Mouse (Mus musculus) forebrain, embryonic 15.5 days (tissue): Measurements from ENCODE around the gene Acvr2b. TPM values are rescaled to one million over a fixed set of nuclear protein-coding genes. Genes with fewer than 3 reads are reported as not detected.
"Not testable (repeated sequence)": the region's sequence is repeated elsewhere in the genome, so short reads cannot be mapped to it uniquely, and the experiment has no call there.

Source experiments
- ATAC-seq: fragments of 200-750 bp; cut with Nextera tagmentation; replicated peaks from 2 replicates; pipeline ENCODE4 v1.8.0; 2017; ENCODE audit warnings: mild to moderate bottlenecking, moderate TSS enrichment, moderate library complexity
- H3K27ac ChIP-seq: fragments of 300-500 bp; sonication (generic); replicated peaks from 2 replicates; pipeline ENCODE4 v1.5.1; 2015; ENCODE audit warnings: mild to moderate bottlenecking, inconsistent platforms
- H3K27me3 ChIP-seq: fragments of 300-500 bp; sonication (generic); 2 replicates; pipeline ENCODE4 v1.6.1; 2015; ENCODE audit warnings: inconsistent platforms
- H3K36me3 ChIP-seq: fragments of 300-500 bp; sonication (generic); 2 replicates; pipeline ENCODE4 v1.6.1; 2015; ENCODE audit warnings: mild to moderate bottlenecking, inconsistent platforms
- H3K4me1 ChIP-seq: fragments of 300-500 bp; sonication (generic); 2 replicates; pipeline ENCODE4 v1.6.1; 2015; ENCODE audit warnings: inconsistent platforms
- H3K4me2 ChIP-seq: fragments of 300-500 bp; sonication (generic); replicated peaks from 2 replicates; pipeline ENCODE4 v1.6.1; 2015; ENCODE audit warnings: mild to moderate bottlenecking, inconsistent platforms
- H3K4me3 ChIP-seq: fragments of 300-500 bp; sonication (generic); 2 replicates; pipeline ENCODE4 v1.5.1; 2015; ENCODE audit warnings: mild to moderate bottlenecking, inconsistent platforms
- H3K9ac ChIP-seq: fragments of 300-500 bp; sonication (generic); replicated peaks from 2 replicates; pipeline ENCODE4 v1.6.1; 2015; ENCODE audit warnings: mild to moderate bottlenecking, inconsistent platforms
- H3K9me3 ChIP-seq: fragments of 300-500 bp; sonication (generic); 2 replicates; pipeline ENCODE4 v1.6.1; 2016; ENCODE audit warnings: inconsistent platforms
- WGBS: fragments of 180-500 bp; shearing (Covaris S2); methylation state at CpG from one replicate; pipeline ENCODE4 v1.1.7; 2015; ENCODE audit warnings: mixed read lengths; 5-methylcytosine and 5-hydroxymethylcytosine counted together
- polyA plus RNA-seq: library from polyadenylated mRNA; unstranded; fragments of >200 nt; fragmentation: Nextera tagmentation; extraction: Ambion mirVana; gene quantifications from 2 replicates; pipeline ENCODE4 v1.2.1, GENCODE M21; 2015

Acvr2b gene
- 53.8 and 55.0 TPM in 2 replicates for polyA plus RNA-seq

DNA sequence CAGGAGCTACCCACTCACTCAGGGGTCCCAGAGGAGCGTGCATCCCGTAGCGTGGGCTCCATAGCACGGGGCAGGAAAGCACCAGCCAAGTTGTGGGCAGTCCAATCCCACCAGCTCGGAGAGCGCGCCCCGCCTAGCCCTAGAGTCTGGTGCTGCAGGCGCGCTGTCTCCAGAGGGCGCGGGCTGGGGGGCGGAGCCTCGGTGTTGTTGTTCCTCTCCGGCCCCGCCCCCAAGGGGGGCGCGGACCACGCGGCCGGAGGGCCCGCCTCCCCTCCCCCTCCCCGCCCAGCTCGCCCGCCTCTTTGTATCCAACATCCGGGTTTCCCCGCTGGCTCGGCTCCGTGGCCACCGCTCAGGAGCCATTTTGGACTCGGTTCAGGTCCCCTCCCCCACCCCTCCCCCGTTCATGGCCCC is at the start of gene Acvr2b:
Gene Acvr2b (plus strand): TSS at position 318 of the 414 bp plus-strand sequence.
- Histone ChIP-seq H3K27ac (peak within 1 kb of the TSS; percentile 98), H3K9me3 (no peaks in the 10 kb centered on the region), H3K27me3 (no peaks in the 10 kb centered on the region), H3K36me3 (no peaks in the 10 kb centered on the region), H3K4me1 (peaks cover 38% of the 10 kb centered on the region), H3K4me3 (peak within 1 kb of the TSS; percentile 77), H3K4me2 (peak within 1 kb of the TSS; percentile 70), H3K9ac (peak within 1 kb of the TSS; percentile 94)
- peak; percentile 96 for ATAC-seq
- under 1% methylated on average over 31 of the region's 32 CpGs for WGBS

DNA sequence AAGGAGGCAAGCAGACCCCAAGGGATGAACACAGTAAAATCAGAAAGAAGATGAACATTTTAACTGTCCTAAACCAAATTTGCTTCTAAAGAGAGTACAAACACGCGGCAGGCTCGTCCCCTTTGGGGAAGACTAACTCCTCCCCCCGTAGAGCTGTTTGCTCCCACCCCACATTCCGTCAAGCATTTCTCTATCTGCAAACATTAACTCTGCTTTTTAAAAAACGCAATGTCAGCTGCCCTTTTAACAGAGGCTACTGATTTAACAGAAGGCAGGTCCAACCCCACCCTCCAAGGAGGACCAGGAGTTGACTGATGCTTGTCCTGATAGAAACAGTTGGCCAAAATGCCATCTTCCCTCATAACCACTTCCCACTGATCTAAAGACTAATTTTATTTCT is 48.0 kb upstream of the Acvr2b start:
- 84% methylated on average over 6 of the region's 6 CpGs for WGBS
- Histone ChIP-seq H3K4me1 (peaks cover 3% of the 10 kb centered on the region; the same call in 1 of the 2 replicates), H3K27me3 (no peaks in the 10 kb centered on the region), H3K9me3 (no peaks in the 10 kb centered on the region), H3K27ac (no peak overlapping the region), H3K4me3 (no peak overlapping the region), H3K9ac (no peak overlapping the region), H3K36me3 (peaks cover 18% of the 10 kb centered on the region), H3K4me2 (no peak overlapping the region)
- ATAC-seq: no peak

DNA sequence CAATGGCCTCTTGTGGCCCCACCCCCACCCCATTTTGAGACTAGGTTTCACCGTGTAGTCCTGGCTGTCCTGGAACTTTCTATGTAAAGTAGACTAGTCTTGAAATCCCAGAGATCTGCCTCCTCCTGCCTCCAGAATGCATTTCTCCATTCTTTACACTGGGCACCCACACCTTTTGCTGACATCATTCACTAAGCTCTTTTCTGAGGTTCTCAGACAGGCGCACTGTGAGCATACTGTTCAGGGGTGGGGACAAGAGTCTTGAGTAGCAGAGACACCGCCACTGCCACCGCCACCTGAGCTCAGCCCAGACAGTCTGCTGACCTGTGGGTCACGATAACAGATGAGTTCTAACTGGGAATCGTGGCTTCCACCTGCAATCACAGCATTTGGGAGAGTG is 46.0 kb upstream of the Acvr2b start:
- Histone ChIP-seq H3K9ac (no peak overlapping the region), H3K36me3 (peaks cover 7% of the 10 kb centered on the region), H3K9me3 (no peaks in the 10 kb centered on the region), H3K27ac (no peak overlapping the region), H3K27me3 (no peaks in the 10 kb centered on the region), H3K4me1 (peaks cover 3% of the 10 kb centered on the region; the same call in 1 of the 2 replicates), H3K4me3 (no peak overlapping the region), H3K4me2 (no peak overlapping the region)
- 84% methylated on average over 6 of the region's 6 CpGs for WGBS
- no peak for ATAC-seq

DNA sequence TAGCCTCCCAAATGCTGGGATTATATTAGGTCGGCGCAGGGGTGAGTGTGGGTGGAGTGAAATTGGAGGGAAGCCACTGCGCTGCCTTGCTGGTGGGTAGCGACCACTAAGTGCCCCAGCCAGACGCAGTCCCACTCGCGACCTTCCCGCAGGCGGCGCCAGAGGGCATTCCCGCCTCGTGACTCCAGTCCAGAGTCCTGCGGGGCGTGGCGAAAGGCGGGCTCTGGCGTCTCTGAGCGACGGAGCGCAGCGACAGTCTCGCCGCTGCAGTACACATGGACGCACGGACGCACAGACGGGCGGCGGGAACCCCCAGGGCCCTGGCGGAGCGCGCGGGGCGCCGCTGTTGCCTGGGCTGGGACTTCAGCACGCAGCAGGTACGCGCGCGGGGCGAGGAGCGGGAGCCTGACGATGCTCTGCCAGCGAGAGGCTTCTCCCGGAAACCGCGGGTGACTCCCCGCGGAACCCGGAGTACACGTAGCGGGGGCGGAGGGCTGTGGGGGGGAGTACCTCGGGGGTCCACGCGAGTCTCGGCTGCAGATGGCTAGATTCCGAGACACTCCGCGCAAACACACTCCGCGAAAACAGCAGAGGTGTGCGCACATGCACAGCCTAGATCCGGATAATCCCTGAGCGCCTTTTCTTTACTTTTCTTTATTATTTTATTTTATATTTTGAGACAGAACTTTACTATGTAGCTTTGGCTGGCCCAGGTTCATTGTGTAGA is 44.4 kb upstream of the Acvr2b start, which contains the start of gene Xylb:
Gene Xylb (plus strand): TSS at position 51 of the 727 bp plus-strand sequence.
- Histone ChIP-seq H3K4me2 (peak within 1 kb of the TSS; percentile 96), H3K9me3 (no peaks in the 10 kb centered on the region), H3K4me3 (peak within 1 kb of the TSS; percentile 85), H3K9ac (peak within 1 kb of the TSS; percentile 77), H3K36me3 (no peaks in the 10 kb centered on the region), H3K27me3 (no peaks in the 10 kb centered on the region), H3K4me1 (peaks cover 3% of the 10 kb centered on the region; the same call in 1 of the 2 replicates), H3K27ac (no peak within 1 kb of the TSS)
- 2% methylated on average over 63 of the region's 65 CpGs for WGBS
- peak; percentile 89 for ATAC-seq

DNA sequence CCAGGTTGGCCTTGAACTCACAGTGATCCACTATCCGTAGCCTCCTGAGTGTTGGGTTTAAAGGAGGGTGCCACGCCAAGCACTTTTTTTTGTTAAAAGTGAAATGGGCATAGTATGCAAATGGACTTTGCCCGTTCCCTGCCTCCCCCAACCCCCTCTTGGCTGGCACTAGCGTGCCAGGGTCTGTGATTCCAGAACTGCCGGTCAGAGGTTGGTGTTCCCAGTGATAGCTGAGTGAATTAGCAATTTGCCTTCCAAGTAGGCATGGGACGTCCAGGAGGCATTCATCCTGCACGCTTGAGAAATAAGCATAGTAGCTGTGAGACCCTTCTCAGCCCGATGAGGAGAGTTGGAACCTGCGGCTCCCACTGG is 43.9 kb upstream of the Acvr2b start:
- 0 out of 2 replicates have a peak, but pooled peaks have one; percentile 1 for ATAC-seq
- 32% methylated on average over 9 of the region's 9 CpGs for WGBS

GRCm38 (mm10) chr9:119361416-119361815 is 40.5 kb upstream of the Acvr2b start:
- no peaks in the 10 kb centered on the region for H3K27me3 ChIP-seq
- H3K9ac ChIP-seq: no peak overlapping the region
- WGBS: 93% methylated on average over 5 of the region's 5 CpGs
- no peak overlapping the region for H3K4me2 ChIP-seq
- H3K4me1 ChIP-seq: peaks cover 3% of the 10 kb centered on the region; the same call in 1 of the 2 replicates
- H3K9me3 ChIP-seq: no peaks in the 10 kb centered on the region
- no peaks in the 10 kb centered on the region for H3K36me3 ChIP-seq
- H3K4me3 ChIP-seq: no peak overlapping the region
- no peak overlapping the region for H3K27ac ChIP-seq
- no peak for ATAC-seq

More for the DNA sequence above, 43.9 kb upstream of the Acvr2b start:
- H3K4me3 ChIP-seq: peak overlapping the region; percentile 85
- H3K4me1 ChIP-seq: peaks cover 3% of the 10 kb centered on the region; the same call in 1 of the 2 replicates
- no peaks in the 10 kb centered on the region for H3K27me3 ChIP-seq
- no peak overlapping the region for H3K9ac ChIP-seq
- peak overlapping the region; percentile 96 for H3K4me2 ChIP-seq
- no peak overlapping the region for H3K27ac ChIP-seq
- H3K36me3 ChIP-seq: no peaks in the 10 kb centered on the region
- no peaks in the 10 kb centered on the region for H3K9me3 ChIP-seq

DNA sequence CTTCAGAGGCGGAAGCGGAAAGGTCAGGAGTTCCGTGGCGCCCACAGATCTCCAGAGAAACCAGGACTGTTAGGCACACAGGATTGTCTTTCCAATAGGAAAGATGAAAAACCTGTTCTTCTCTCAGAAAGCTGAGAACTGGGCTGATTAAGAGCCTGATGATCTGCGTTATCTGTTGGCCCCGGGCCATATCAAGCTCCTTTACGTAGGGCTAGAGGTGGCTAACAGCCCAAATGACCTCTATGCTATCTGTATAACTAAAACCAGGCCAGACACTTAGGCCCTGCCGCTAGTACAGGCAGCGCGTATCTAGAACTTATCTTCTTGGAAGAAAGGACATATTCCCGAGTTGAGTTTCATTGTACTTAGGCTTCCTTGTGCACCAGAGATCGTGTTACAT is 38.7 kb upstream of the Acvr2b start:
- no peaks in the 10 kb centered on the region for H3K9me3 ChIP-seq
- no peaks in the 10 kb centered on the region for H3K36me3 ChIP-seq
- no peaks in the 10 kb centered on the region for H3K27me3 ChIP-seq
- no peak overlapping the region for H3K4me3 ChIP-seq
- H3K9ac ChIP-seq: no peak overlapping the region
- H3K27ac ChIP-seq: no peak overlapping the region
- no peak for ATAC-seq
- no peaks in the 10 kb centered on the region for H3K4me1 ChIP-seq
- H3K4me2 ChIP-seq: no peak overlapping the region
- WGBS: 94% methylated on average over 12 of the region's 12 CpGs

DNA sequence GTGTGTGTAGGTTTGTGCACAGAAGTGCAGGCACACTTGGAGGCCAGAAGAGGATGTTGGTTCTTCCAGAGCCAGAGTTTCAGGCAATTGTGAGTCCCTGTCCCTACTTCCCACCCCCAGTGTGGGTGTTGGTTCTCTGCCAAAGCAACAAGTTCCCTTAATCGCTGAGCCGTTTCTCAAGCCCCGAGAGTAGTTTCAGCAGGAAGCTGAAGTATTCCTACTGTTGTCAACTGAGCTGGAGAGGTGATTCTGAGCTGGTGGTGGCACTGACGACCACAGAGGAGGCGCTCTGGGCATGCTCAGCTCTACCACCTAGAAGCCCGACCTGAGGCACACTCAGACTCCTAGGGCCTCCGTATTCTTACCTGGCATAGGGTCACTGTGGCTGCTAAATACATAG is 36.6 kb upstream of the Acvr2b start, which contains the start of gene Slc22a14:
Gene Slc22a14 (minus strand): TSS at position 270 of the 400 bp plus-strand sequence.
- Histone ChIP-seq H3K27ac (no peak within 1 kb of the TSS), H3K4me2 (no peak within 1 kb of the TSS), H3K4me1 (no peaks in the 10 kb centered on the region), H3K36me3 (no peaks in the 10 kb centered on the region), H3K27me3 (no peaks in the 10 kb centered on the region), H3K9ac (no peak within 1 kb of the TSS), H3K4me3 (no peak within 1 kb of the TSS), H3K9me3 (no peaks in the 10 kb centered on the region)
- WGBS: 75% methylated on average over 7 of the region's 7 CpGs
- ATAC-seq: no peak

- no peaks in the 10 kb centered on the region for H3K36me3 ChIP-seq
- no peak overlapping the region for H3K4me2 ChIP-seq
- no peak overlapping the region for H3K27ac ChIP-seq
- H3K9ac ChIP-seq: no peak overlapping the region
- no peak for ATAC-seq
- no peaks in the 10 kb centered on the region for H3K27me3 ChIP-seq
- 96% methylated on average over 3 of the region's 3 CpGs for WGBS
- H3K4me1 ChIP-seq: no peaks in the 10 kb centered on the region
- no peaks in the 10 kb centered on the region for H3K9me3 ChIP-seq
- H3K4me3 ChIP-seq: no peak overlapping the region
Observed at GRCm38 (mm10) chr9:119368367-119368766, 33.6 kb upstream of the Acvr2b start.

- H3K27ac ChIP-seq, H3K27me3 ChIP-seq, H3K4me1 ChIP-seq, H3K9me3 ChIP-seq, H3K36me3 ChIP-seq, H3K9ac ChIP-seq, ATAC-seq, H3K4me3 ChIP-seq, H3K4me2 ChIP-seq: not testable (repeated sequence)
- 88% methylated on average over 4 of the region's 4 CpGs for WGBS
Observed at GRCm38 (mm10) chr9:119370770-119371169, 31.1 kb upstream of the Acvr2b start.

DNA sequence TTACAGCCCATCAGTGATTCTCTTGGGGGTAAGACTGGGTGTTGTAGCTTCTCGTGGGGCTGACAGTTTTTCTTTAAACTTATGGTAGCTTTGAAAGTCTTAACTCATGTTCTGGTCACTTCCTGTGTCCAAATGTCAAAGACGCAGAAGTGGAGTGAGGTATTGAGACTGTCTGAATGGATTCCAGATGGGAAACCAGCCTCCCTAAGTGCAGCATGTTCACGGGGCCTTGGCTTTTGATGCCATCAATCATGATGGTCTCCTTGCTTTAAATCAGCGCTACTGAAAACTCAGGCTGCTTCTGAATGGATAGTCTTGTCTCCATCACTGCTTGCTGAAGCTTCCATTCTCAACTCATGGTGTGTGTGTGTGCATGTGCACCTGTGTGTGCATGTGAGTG is 30.7 kb upstream of the Acvr2b start:
- Histone ChIP-seq H3K9ac (no peak overlapping the region), H3K9me3 (no peaks in the 10 kb centered on the region), H3K4me3 (no peak overlapping the region), H3K36me3 (no peaks in the 10 kb centered on the region), H3K4me1 (no peaks in the 10 kb centered on the region), H3K4me2 (no peak overlapping the region), H3K27ac (no peak overlapping the region), H3K27me3 (no peaks in the 10 kb centered on the region)
- no peak for ATAC-seq
- 87% methylated on average over 4 of the region's 4 CpGs for WGBS

- Histone ChIP-seq H3K4me1 (no peaks in the 10 kb centered on the region), H3K36me3 (no peaks in the 10 kb centered on the region; the same call in 1 of the 2 replicates), H3K4me2 (no peak overlapping the region), H3K4me3 (no peak overlapping the region), H3K27ac (no peak overlapping the region), H3K9ac (no peak overlapping the region), H3K27me3 (no peaks in the 10 kb centered on the region), H3K9me3 (no peaks in the 10 kb centered on the region)
- WGBS: 78% methylated on average over 3 of the region's 3 CpGs
- ATAC-seq: no peak
Observed at GRCm38 (mm10) chr9:119375008-119375407, 26.9 kb upstream of the Acvr2b start.
